Mouse (Mus musculus) MEL (cell line): Measurements from ENCODE around the gene Inppl1. TPM values are rescaled to one million over a fixed set of nuclear protein-coding genes. Genes with fewer than 3 reads are reported as not detected.

Experiments
- DNase-seq: peaks from one replicate; pipeline ENCODE4 v3.0.0; 2011; ENCODE audit warnings: low read depth, low spot score
- H3K27ac ChIP-seq: 2 replicates; pipeline ENCODE4 v1.5.1; 2012; ENCODE audit warnings: low read depth, mild to moderate bottlenecking, control low read depth, low read length, moderate library complexity; ENCODE audit not compliant: control insufficient read depth
- H3K27me3 ChIP-seq, 2 experiments: fragments of 150-350 bp in 1 of 2; sonication (generic) in 1 of 2; 2 replicates each; pipeline ENCODE4 v1.6.1; 2012; ENCODE audit warnings: low read length in 2 of 2, mild to moderate bottlenecking in 2 of 2, improper control_type of control experiment in 1 of 2, moderate library complexity in 1 of 2; ENCODE audit not compliant: insufficient read depth in 2 of 2, control insufficient read depth in 1 of 2
- H3K36me3 ChIP-seq, 2 experiments: 2 replicates each; pipeline ENCODE4 v1.6.1; 2012 to 2014; ENCODE audit warnings: low read length in 2 of 2, improper control_type of control experiment in 1 of 2, inconsistent platforms in 1 of 2, mild to moderate bottlenecking in 1 of 2; ENCODE audit not compliant: insufficient read depth in 2 of 2, control insufficient read depth in 1 of 2
- H3K4me1 ChIP-seq, 2 experiments: fragments of 150-350 bp in 1 of 2; sonication (generic) in 1 of 2; 2 replicates each; pipeline ENCODE4 v1.6.1; 2012; ENCODE audit warnings: low read length in 2 of 2, improper control_type of control experiment in 1 of 2, mild to moderate bottlenecking in 1 of 2; ENCODE audit not compliant: insufficient read depth in 2 of 2, control insufficient read depth in 1 of 2
- H3K4me3 ChIP-seq, 2 experiments: fragments of 150-350 bp in 1 of 2; sonication (generic) in 1 of 2; 2 replicates each; pipeline ENCODE4 v1.5.1; 2012; ENCODE audit warnings: low read depth in 2 of 2, low read length in 2 of 2, mild to moderate bottlenecking in 2 of 2, moderate library complexity in 2 of 2, control low read depth in 1 of 2, improper control_type of control experiment in 1 of 2; ENCODE audit not compliant: control insufficient read depth in 1 of 2, insufficient read depth in 1 of 2
- H3K79me2 ChIP-seq: 2 replicates; pipeline ENCODE4 v1.6.1; 2012; ENCODE audit warnings: mild to moderate bottlenecking, low read length, moderate library complexity; ENCODE audit not compliant: control insufficient read depth, poor library complexity, insufficient read depth
- H3K9ac ChIP-seq: 2 replicates; pipeline ENCODE4 v1.6.1; 2012; ENCODE audit warnings: low read depth, mild to moderate bottlenecking, control low read depth, low read length, moderate library complexity; ENCODE audit not compliant: control insufficient read depth, poor library complexity, severe bottlenecking
- H3K9me3 ChIP-seq: fragments of 150-350 bp; sonication (generic); replicated peaks from 2 replicates; pipeline ENCODE4 v1.6.1; 2012; ENCODE audit warnings: mild to moderate bottlenecking, low read length, improper control_type of control experiment, moderate library complexity; ENCODE audit not compliant: insufficient read depth
- CTCF ChIP-seq, 3 experiments: IDR thresholded peaks in 2 of 3; conservative IDR thresholded peaks in 1 of 3; 2 replicates each; pipeline ENCODE4 v1.5.1; 2011 to 2012; ENCODE audit warnings: low read length in 3 of 3, low read depth in 2 of 3, mild to moderate bottlenecking in 2 of 3, improper control_type of control experiment in 1 of 3, inconsistent platforms in 1 of 3, mixed read lengths in 1 of 3, moderate library complexity in 1 of 3; ENCODE audit not compliant: control insufficient read depth in 1 of 3, insufficient read depth in 1 of 3, poor library complexity in 1 of 3, severe bottlenecking in 1 of 3
- GABPA ChIP-seq: IDR thresholded peaks from 2 replicates; pipeline ENCODE4 v1.6.1; 2012; ENCODE audit warnings: low read depth, mild to moderate bottlenecking, inconsistent platforms, low read length, improper control_type of control experiment, moderate library complexity
- GATA1 ChIP-seq: IDR thresholded peaks from 2 replicates; pipeline ENCODE4 v1.6.1; 2011; ENCODE audit warnings: low read depth, low read length, improper control_type of control experiment
- JUND ChIP-seq: IDR thresholded peaks from 2 replicates; pipeline ENCODE4 v1.6.1; 2011; ENCODE audit warnings: low read depth, mild to moderate bottlenecking, improper control_type of control experiment, low read length
- KAT2A ChIP-seq: conservative IDR thresholded peaks from 2 replicates; pipeline ENCODE4 v1.6.1; 2012; ENCODE audit warnings: low read depth, low read length, improper control_type of control experiment, inconsistent platforms
- MAFK ChIP-seq: IDR thresholded peaks from 2 replicates; pipeline ENCODE4 v1.6.1; 2011; ENCODE audit warnings: low read depth, mild to moderate bottlenecking, low read length, improper control_type of control experiment, borderline replicate concordance
- MAZ ChIP-seq: IDR thresholded peaks from 2 replicates; pipeline ENCODE4 v1.6.1; 2012; ENCODE audit warnings: low read depth, mild to moderate bottlenecking, inconsistent platforms, low read length, improper control_type of control experiment
- MEF2A ChIP-seq: IDR thresholded peaks from 2 replicates; pipeline ENCODE4 v1.6.1; 2014; ENCODE audit warnings: low read depth, mild to moderate bottlenecking, inconsistent platforms, low read length, improper control_type of control experiment; ENCODE audit not compliant: poor library complexity, insufficient replicate concordance, severe bottlenecking; ENCODE audit errors: extremely low read depth
- MXI1 ChIP-seq: IDR thresholded peaks from 2 replicates; pipeline ENCODE4 v1.6.1; 2011; ENCODE audit warnings: mild to moderate bottlenecking, low read depth, low read length, improper control_type of control experiment
- POLR2A ChIP-seq, 2 experiments: IDR thresholded peaks; 2 replicates each; pipeline ENCODE4 v1.6.1; 2011 to 2012; ENCODE audit warnings: low read length in 2 of 2, mild to moderate bottlenecking in 2 of 2, control low read depth in 1 of 2, improper control_type of control experiment in 1 of 2, low read depth in 1 of 2, moderate library complexity in 1 of 2; ENCODE audit not compliant: control insufficient read depth in 1 of 2, insufficient read depth in 1 of 2, poor library complexity in 1 of 2
- POLR2AphosphoS5 ChIP-seq: IDR thresholded peaks from 2 replicates; pipeline ENCODE4 v1.6.1; 2012; ENCODE audit warnings: low read depth, borderline replicate concordance, mild to moderate bottlenecking, inconsistent platforms, low read length, moderate library complexity, mixed read lengths
- RAD21 ChIP-seq: IDR thresholded peaks from 2 replicates; pipeline ENCODE4 v1.6.1; 2011; ENCODE audit warnings: mild to moderate bottlenecking, low read depth, low read length, improper control_type of control experiment
- SIN3A ChIP-seq: IDR thresholded peaks from 2 replicates; pipeline ENCODE4 v1.6.1; 2012; ENCODE audit warnings: low read length, improper control_type of control experiment, inconsistent platforms
- SMC3 ChIP-seq: IDR thresholded peaks from 2 replicates; pipeline ENCODE4 v1.6.1; 2011; ENCODE audit warnings: low read depth, low read length, improper control_type of control experiment
- TBP ChIP-seq: IDR thresholded peaks from 2 replicates; pipeline ENCODE4 v1.8.0; 2011; ENCODE audit warnings: low read depth, low read length, improper control_type of control experiment
- USF1 ChIP-seq: IDR thresholded peaks from 2 replicates; pipeline ENCODE4 v1.6.1; 2014; ENCODE audit warnings: low read depth, mild to moderate bottlenecking, inconsistent platforms, low read length, improper control_type of control experiment, moderate library complexity
- ZKSCAN1 ChIP-seq: IDR thresholded peaks from 2 replicates; pipeline ENCODE4 v1.6.1; 2012; ENCODE audit warnings: low read depth, mild to moderate bottlenecking, inconsistent platforms, low read length, improper control_type of control experiment, moderate library complexity
- polyA plus RNA-seq, 2 experiments: library from polyadenylated mRNA; stranded (reverse) in 1 of 2; unstranded in 1 of 2; fragments of >175 nt in 1 of 2; fragments of >200 nt in 1 of 2; gene quantifications; 2 replicates each; pipeline versions ENCODE4 v1.2.1 to v1.2.4; 2012; ENCODE audit warnings: low replicate concordance in 2 of 2, low read depth in 1 of 2; ENCODE audit not compliant: insufficient read length in 2 of 2, insufficient read depth in 1 of 2, missing spikeins in 1 of 2
- total RNA-seq: library from RNA; depleted of rRNA; stranded (reverse); fragments of 300-350 nt; gene quantifications from 2 replicates; pipeline ENCODE4 v1.2.3, GENCODE M21; 2012; rRNA removed

Inppl1 gene
- total and polyA plus RNA-seq, 3 experiments, result 9.5 to 31.3 TPM; not detected in 1

- no peak overlapping the region for H3K27ac ChIP-seq
- H3K9ac ChIP-seq, result no peak overlapping the region
- no peak overlapping the region for H3K4me3 ChIP-seq
- H3K27me3 ChIP-seq, result no peaks in the 10 kb centered on the region
- H3K4me1 ChIP-seq, result no peaks in the 10 kb centered on the region
- no peak for DNase-seq
- no peaks in the 10 kb centered on the region; a peak in 1 of 4 replicates for H3K36me3 ChIP-seq
- no peaks in the 10 kb centered on the region for H3K9me3 ChIP-seq
- no peaks in the 10 kb centered on the region for H3K79me2 ChIP-seq
- no peak for TF ChIP-seq CTCF (IDR thresholded peaks at IDR 0.05 in 2 of 3, conservative IDR thresholded peaks at IDR 0.05 in 1 of 3; ENCODE audit: control insufficient read depth in 1 of 3, insufficient read depth in 1 of 3, low read depth in 2 of 3, low read length in 3 of 3, poor library complexity in 1 of 3, severe bottlenecking in 1 of 3)
- TF ChIP-seq GATA1, result no peak
- TF ChIP-seq MEF2A, result no peak
- TF ChIP-seq JUND, result no peak
- no peak for TF ChIP-seq SMC3
- no peak for TF ChIP-seq MXI1
- TF ChIP-seq GABPA, result no peak
- TF ChIP-seq MAZ, result no peak
- no peak for TF ChIP-seq USF1
- TF ChIP-seq KAT2A, result no peak
- no peak for TF ChIP-seq SIN3A
- TF ChIP-seq RAD21, result no peak
- no peak for TF ChIP-seq POLR2A (IDR thresholded peaks at IDR 0.05; ENCODE audit: control insufficient read depth in 1 of 2, insufficient read depth in 1 of 2, low read depth in 1 of 2, low read length in 2 of 2, poor library complexity in 1 of 2)
- TF ChIP-seq TBP, result no peak
- TF ChIP-seq POLR2AphosphoS5, result no peak
- TF ChIP-seq ZKSCAN1, result no peak
- no peak for TF ChIP-seq MAFK
Observed at GRCm38 (mm10) chr7:101772687-101773086, 65.3 kb downstream of the Inppl1 start.

Other genes with a start within 250 kb of the Inppl1 start
- gene Clpb, start 174.6 kb downstream of the Inppl1 start, total RNA-seq, result 59.0 and 84.5 TPM in 2 replicates
- 10 to 100 TPM in 1 of 2 experiments, not detected in 1; 71.5 TPM for gene Clpb, start 174.6 kb downstream of the Inppl1 start, polyA plus RNA-seq
- gene Phox2a, start 19.9 kb downstream of the Inppl1 start, total RNA-seq, result not detected in 2 replicates
- gene Phox2a, start 19.9 kb downstream of the Inppl1 start, polyA plus RNA-seq, result not detected
- not detected in 2 replicates for gene Folr2, start 19.0 kb upstream of the Inppl1 start, total RNA-seq
- not detected for gene Folr2, start 19.0 kb upstream of the Inppl1 start, polyA plus RNA-seq
- 68.7 and 73.3 TPM in 2 replicates for gene Anapc15, start 25.5 kb upstream of the Inppl1 start, total RNA-seq
- 100 to 1,000 TPM in 1 of 2 experiments, not detected in 1; 103 TPM for gene Anapc15, start 25.5 kb upstream of the Inppl1 start, polyA plus RNA-seq
- gene Folr1, start 32.6 kb upstream of the Inppl1 start, total RNA-seq, result 0.12 TPM in 1 of 2 replicates, not detected in the other
- under 1 TPM in 1 of 2 experiments, not detected in 1; 0.07 TPM for gene Folr1, start 32.6 kb upstream of the Inppl1 start, polyA plus RNA-seq
- 70.5 and 79.5 TPM in 2 replicates for gene Lamtor1, start 67.7 kb upstream of the Inppl1 start, total RNA-seq
- gene Lamtor1, start 67.7 kb upstream of the Inppl1 start, polyA plus RNA-seq, result 100 to 1,000 TPM in 1 of 2 experiments, not detected in 1; 115 TPM
- gene Tomt, start 68.1 kb upstream of the Inppl1 start, total RNA-seq, result 0.78 and 1.3 TPM in 2 replicates
- gene Tomt, start 68.1 kb upstream of the Inppl1 start, polyA plus RNA-seq, result under 1 TPM in 1 of 2 experiments, not detected in 1; 0.82 TPM
- 13.6 and 14.8 TPM in 2 replicates for gene Lrrc51, start 95.7 kb upstream of the Inppl1 start, total RNA-seq
- 10 to 100 TPM in 1 of 2 experiments, not detected in 1; 30.8 TPM for gene Lrrc51, start 95.7 kb upstream of the Inppl1 start, polyA plus RNA-seq
- 48.7 and 54.5 TPM in 2 replicates for gene Numa1, start 95.9 kb upstream of the Inppl1 start, total RNA-seq
- 10 to 100 TPM; 50.0 to 91.2 TPM for gene Numa1, start 95.9 kb upstream of the Inppl1 start, polyA plus RNA-seq
- gene Il18bp, start 180.5 kb upstream of the Inppl1 start, total RNA-seq, result 0.95 and 1.0 TPM in 2 replicates
- gene Il18bp, start 180.5 kb upstream of the Inppl1 start, polyA plus RNA-seq, result 1 to 10 TPM in 1 of 2 experiments, not detected in 1; 1.8 TPM
- 17.3 and 18.5 TPM in 2 replicates for gene Rnf121, start 227.2 kb upstream of the Inppl1 start, total RNA-seq
- gene Rnf121, start 227.2 kb upstream of the Inppl1 start, polyA plus RNA-seq, result 10 to 100 TPM in 1 of 2 experiments, not detected in 1; 16.0 TPM
- gene Xndc1, start 227.3 kb upstream of the Inppl1 start, total RNA-seq, result 15.3 and 16.6 TPM in 2 replicates
- 10 to 100 TPM in 1 of 2 experiments, not detected in 1; 30.0 TPM for gene Xndc1, start 227.3 kb upstream of the Inppl1 start, polyA plus RNA-seq
- 0.08 and 0.13 TPM in 2 replicates for gene Xntrpc, start 227.5 kb upstream of the Inppl1 start, total RNA-seq
- gene Xntrpc, start 227.5 kb upstream of the Inppl1 start, polyA plus RNA-seq, result under 1 TPM in 1 of 2 experiments, not detected in 1; 0.14 TPM
- not detected in 2 replicates for gene Trpc2, start 244.9 kb upstream of the Inppl1 start, total RNA-seq
- gene Trpc2, start 244.9 kb upstream of the Inppl1 start, polyA plus RNA-seq, result not detected